Mouse (Mus musculus): ENCODE results near the gene Fam71e2.

DNA sequence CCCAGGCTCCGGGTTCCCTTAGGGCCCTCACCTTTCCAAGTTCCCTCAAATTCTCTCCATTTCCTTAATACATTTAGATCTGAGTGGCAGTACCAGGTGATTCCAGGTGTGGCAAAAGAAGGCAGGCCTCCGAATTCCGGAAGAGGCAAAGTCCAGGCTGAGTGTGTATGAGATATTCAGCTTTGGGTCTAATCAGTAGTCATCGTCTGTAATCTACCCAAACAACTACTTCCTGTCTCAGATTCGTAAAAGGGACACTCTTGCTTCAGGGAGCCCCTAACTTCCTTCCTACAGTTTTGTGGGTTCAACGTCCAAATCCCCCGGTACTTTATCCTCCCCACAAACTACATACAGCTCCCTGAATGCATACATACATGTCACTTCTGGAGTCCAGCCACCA, 45.9 kb downstream of the Fam71e2 start, which contains the start of gene Tmem150b:
- TF ChIP-seq CTCF (IDR thresholded peaks at IDR 0.05; ENCODE audit: extremely low read depth, insufficient read depth, insufficient read length, insufficient replicate concordance), result no peak
- no peak for TF ChIP-seq POLR2A (IDR thresholded peaks at IDR 0.05; ENCODE audit: low read depth, low read length)
